Mouse (Mus musculus) neural tube, embryonic 13.5 days (tissue): ENCODE data around the gene Gna11. TPM values are rescaled to one million over a fixed set of nuclear protein-coding genes. Genes with fewer than 3 reads are reported as not detected.
A peak's percentile ranks its signal among the peaks of the same experiment; 100 is the strongest.

Experiments used
- ATAC-seq: fragments of 200-750 bp; cut with Nextera tagmentation; 2 replicates; pipeline ENCODE4 v1.8.0; 2017; ENCODE audit warnings: low read depth, mild to moderate bottlenecking, moderate TSS enrichment, moderate library complexity
- H3K27ac ChIP-seq: fragments of 300-500 bp; sonication (generic); replicated peaks from 2 replicates; pipeline ENCODE4 v1.5.1; 2015; ENCODE audit warnings: moderate library complexity, mild to moderate bottlenecking, inconsistent platforms
- H3K27me3 ChIP-seq: fragments of 300-500 bp; sonication (generic); 2 replicates; pipeline ENCODE4 v1.6.1; 2015; ENCODE audit warnings: mild to moderate bottlenecking, inconsistent platforms
- H3K36me3 ChIP-seq: fragments of 300-500 bp; sonication (generic); 2 replicates; pipeline ENCODE4 v1.6.1; 2015; ENCODE audit warnings: mild to moderate bottlenecking, inconsistent platforms
- H3K4me1 ChIP-seq: fragments of 300-500 bp; sonication (generic); replicated peaks from 2 replicates; pipeline ENCODE4 v1.6.1; 2015; ENCODE audit warnings: inconsistent platforms
- H3K4me2 ChIP-seq: fragments of 300-500 bp; sonication (generic); 2 replicates; pipeline ENCODE4 v1.6.1; 2015; ENCODE audit warnings: inconsistent platforms, mild to moderate bottlenecking, moderate library complexity
- H3K4me3 ChIP-seq: fragments of 300-500 bp; sonication (generic); 2 replicates; pipeline ENCODE4 v1.5.1; 2015; ENCODE audit warnings: mild to moderate bottlenecking, inconsistent platforms
- H3K9ac ChIP-seq: fragments of 300-500 bp; sonication (generic); 2 replicates; pipeline ENCODE4 v1.6.1; 2015; ENCODE audit warnings: moderate library complexity, mild to moderate bottlenecking, inconsistent platforms
- H3K9me3 ChIP-seq: fragments of 300-500 bp; sonication (generic); 2 replicates; pipeline ENCODE4 v1.6.1; 2016; ENCODE audit warnings: inconsistent platforms
- WGBS: fragments of 180-500 bp; shearing (Covaris S2); methylation state at CpG from one replicate; pipeline ENCODE4 v1.1.7; 2015; 5-methylcytosine and 5-hydroxymethylcytosine counted together
- polyA plus RNA-seq: library from polyadenylated mRNA; unstranded; fragments of >200 nt; fragmentation: Nextera tagmentation; extraction: Ambion mirVana; gene quantifications from 2 replicates; pipeline ENCODE4 v1.2.1, GENCODE M21; 2015

The Gna11 gene
- polyA plus RNA-seq, 1 experiment from 2014 or later = 81.6 TPM

DNA sequence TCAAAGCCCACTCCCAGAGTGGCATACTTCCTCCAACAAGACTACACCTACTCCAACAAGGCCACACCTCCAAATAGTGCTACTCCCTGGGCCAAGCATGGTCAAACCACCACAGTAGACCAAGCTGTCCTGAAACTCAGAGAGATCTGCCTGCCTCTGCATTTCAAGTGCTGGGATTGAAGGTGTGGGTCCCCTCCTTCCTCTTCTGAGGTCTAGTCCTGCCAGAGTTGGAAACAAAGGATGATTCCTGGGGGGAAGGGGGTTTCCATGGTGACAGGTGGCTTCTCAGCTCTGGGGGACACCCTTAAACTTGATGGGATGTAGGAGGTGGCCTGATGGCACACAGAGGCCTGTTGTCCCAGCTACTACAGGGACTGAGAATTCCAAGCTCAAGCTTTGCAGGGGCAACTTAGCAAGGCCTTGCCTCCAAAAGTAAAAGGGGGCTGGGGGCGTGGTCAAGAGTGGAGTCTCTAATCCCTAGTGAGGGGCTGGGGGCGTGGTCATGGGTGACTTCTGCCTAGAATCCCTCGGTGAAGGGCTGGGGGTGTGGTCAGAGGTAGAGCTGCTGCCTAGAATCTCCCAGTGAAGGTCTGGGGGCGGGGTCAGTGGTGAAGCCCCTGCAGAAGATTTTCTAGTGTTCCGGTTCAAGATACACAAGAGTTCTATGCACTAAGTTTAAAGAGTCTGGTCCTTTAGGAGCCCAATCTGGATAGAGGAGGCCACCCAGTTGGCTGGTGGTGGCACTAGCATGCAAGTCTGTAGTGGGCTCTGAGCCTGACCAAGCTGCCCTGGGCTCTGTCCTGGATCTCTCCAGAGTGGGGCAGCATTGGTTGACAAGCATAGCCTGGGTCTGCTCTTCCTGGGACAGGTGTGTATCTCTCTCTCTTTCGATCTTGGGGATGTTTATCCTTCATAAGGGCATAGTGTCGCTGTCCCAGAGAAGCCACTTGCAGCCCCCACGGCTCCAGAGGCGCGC lies 29.4 kb upstream of the Gna11 start, which contains the start of gene Tle2:
Gene Tle2 (plus strand): TSS at position 481 of the 976 bp plus-strand sequence.
- Histone ChIP-seq H3K4me1 (peaks cover 61% of the 10 kb centered on the region), H3K9me3 (no peaks in the 10 kb centered on the region), H3K27ac (peak within 1 kb of the TSS; percentile 52; the same call in 1 of the 2 replicates), H3K9ac (peak within 1 kb of the TSS; percentile 83), H3K4me3 (peak within 1 kb of the TSS; percentile 59), H3K27me3 (peaks cover 72% of the 10 kb centered on the region), H3K36me3 (no peaks in the 10 kb centered on the region), H3K4me2 (peak within 1 kb of the TSS; percentile 74)
- no peak for ATAC-seq
- WGBS = 25% methylated on average over 10 of the region's 10 CpGs

DNA sequence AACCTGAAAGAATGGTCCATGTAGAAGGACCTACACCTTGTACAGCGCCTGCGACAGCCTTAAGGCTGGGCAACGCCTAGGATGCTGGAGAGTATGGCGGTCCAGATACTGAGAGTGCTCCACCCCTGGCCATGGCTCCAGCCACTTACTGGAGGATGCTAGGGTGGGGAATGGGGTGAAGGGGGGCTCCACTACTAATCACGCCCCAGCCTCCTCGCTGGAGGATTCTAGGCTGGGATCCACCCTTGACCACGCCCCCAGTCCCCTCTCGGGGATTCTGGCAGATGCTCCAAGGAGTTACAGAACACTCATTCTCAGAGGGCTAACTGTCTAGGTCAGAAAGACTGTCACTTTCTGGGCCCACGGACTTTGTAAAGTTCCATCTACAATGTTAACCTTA lies 28.0 kb upstream of the Gna11 start:
- no peaks in the 10 kb centered on the region for H3K9me3 ChIP-seq
- no peak overlapping the region for H3K27ac ChIP-seq
- no peak overlapping the region for H3K4me3 ChIP-seq
- H3K36me3 ChIP-seq = no peaks in the 10 kb centered on the region
- no peak overlapping the region for H3K9ac ChIP-seq
- no peak for ATAC-seq
- 0 out of 2 replicates have a peak overlapping the region, but pooled peaks have one; percentile 75 for H3K4me2 ChIP-seq
- H3K4me1 ChIP-seq = peaks cover 75% of the 10 kb centered on the region
- peaks cover 61% of the 10 kb centered on the region for H3K27me3 ChIP-seq
- 7% methylated on average over 9 of the region's 9 CpGs for WGBS

DNA sequence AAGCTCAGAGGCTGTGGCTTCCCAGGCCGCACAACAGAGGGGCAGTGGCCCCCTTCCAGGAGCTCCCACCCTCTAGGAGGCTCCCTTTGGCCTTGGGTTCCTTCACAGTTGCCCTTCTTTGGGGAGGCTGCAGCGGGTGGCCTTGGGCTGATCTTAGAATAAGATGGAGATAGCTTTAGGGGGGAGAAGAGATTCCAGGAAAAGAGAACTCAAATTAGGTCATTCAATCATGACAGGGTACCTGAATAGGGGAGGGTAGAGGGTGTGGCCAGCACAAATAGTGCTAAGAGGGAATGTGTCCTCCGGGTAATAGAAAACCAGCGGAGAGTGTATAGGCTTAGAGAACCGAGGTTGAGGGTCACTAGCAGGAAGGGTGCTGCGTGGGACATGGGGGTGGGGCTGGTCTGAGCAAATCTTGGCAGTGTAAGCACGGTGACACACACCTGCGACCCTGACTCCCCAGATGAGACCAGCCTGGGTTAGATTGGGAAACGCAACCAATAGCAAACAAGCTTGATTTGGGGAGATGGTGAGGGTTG lies 27.2 kb upstream of the Gna11 start:
- WGBS = 5% methylated on average over 9 of the region's 9 CpGs
- Histone ChIP-seq H3K9me3 (no peaks in the 10 kb centered on the region), H3K4me2 (peak overlapping the region; percentile 75), H3K4me1 (peaks cover 79% of the 10 kb centered on the region), H3K4me3 (peak overlapping the region; percentile 18), H3K9ac (peak overlapping the region; percentile 50; the same call in 1 of the 2 replicates), H3K27me3 (peaks cover 59% of the 10 kb centered on the region), H3K36me3 (0 out of 2 replicates have a peak, but pooled peaks cover under 1% of the 10 kb centered on the region), H3K27ac (peak overlapping the region; percentile 65)
- ATAC-seq = peak; percentile 2; the same call in 1 of the 2 replicates

DNA sequence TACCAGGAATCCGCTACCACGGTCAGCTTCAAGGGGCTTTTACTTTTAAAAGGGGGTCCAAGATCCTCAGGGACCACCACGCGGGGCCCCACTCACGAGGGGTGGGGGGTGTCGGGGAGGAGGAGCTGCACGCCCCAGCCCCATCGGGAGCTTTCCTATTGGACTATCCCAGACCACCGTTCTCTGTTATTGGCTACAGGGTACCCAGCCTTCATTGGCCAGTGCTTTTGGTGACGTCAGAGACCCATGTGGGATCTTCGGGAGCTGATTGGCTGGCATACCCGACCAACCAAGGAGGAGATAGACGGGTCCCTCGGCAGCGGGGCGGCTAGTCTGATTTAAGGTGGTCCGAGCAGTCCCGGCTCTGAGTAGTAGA lies 26.5 kb upstream of the Gna11 start:
- peaks cover 79% of the 10 kb centered on the region for H3K4me1 ChIP-seq
- ATAC-seq = peak; percentile 91
- peak overlapping the region; percentile 75 for H3K4me2 ChIP-seq
- H3K27me3 ChIP-seq = peaks cover 59% of the 10 kb centered on the region
- peak overlapping the region; percentile 86 for H3K27ac ChIP-seq
- H3K9ac ChIP-seq = peak overlapping the region; percentile 50
- 2% methylated on average over 18 of the region's 18 CpGs for WGBS
- H3K4me3 ChIP-seq = peak overlapping the region; percentile 35
- H3K9me3 ChIP-seq = no peaks in the 10 kb centered on the region
- peaks cover 8% of the 10 kb centered on the region for H3K36me3 ChIP-seq

DNA sequence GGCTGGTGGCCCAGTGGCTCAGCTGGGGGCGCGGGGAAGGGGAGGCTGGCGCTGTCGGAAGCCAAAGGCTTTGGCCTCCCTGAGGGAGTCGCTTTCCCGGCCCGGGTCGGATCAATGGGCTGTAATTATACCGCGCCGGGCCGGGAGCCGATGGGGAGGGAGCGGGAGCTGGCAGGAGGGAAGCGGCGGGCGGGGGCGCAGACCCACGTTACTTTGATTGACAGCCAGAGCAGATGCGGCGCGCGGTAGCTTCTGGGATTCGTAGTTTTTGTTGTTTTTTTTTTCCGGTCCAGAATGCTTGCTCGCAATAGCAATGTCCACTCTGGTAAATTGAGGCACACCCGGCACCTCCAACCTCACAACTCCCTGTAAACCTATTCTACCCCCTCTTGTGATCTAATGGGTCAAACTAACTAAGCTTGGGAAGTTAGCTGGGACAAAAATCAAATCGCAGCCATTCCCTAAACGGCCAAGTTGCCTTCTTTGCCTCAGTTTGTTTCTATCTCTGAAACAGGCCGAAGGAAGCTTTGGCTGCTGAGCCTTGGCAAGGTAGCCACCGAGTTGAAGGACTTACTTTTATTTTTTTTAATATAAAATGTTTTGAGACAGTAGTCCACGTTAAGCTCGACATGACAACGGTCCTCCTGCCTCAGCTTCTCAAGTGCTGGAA lies 26.0 kb upstream of the Gna11 start:
- ATAC-seq = peak; percentile 67
- H3K27me3 ChIP-seq = peaks cover 59% of the 10 kb centered on the region
- WGBS = under 1% methylated on average over 34 of the region's 34 CpGs
- H3K36me3 ChIP-seq = peaks cover 13% of the 10 kb centered on the region
- H3K9me3 ChIP-seq = no peaks in the 10 kb centered on the region
- H3K9ac ChIP-seq = peak overlapping the region; percentile 54
- H3K4me1 ChIP-seq = peaks cover 74% of the 10 kb centered on the region
- H3K4me2 ChIP-seq = peak overlapping the region; percentile 75
- H3K27ac ChIP-seq = peak overlapping the region; percentile 86
- peak overlapping the region; percentile 35 for H3K4me3 ChIP-seq

DNA sequence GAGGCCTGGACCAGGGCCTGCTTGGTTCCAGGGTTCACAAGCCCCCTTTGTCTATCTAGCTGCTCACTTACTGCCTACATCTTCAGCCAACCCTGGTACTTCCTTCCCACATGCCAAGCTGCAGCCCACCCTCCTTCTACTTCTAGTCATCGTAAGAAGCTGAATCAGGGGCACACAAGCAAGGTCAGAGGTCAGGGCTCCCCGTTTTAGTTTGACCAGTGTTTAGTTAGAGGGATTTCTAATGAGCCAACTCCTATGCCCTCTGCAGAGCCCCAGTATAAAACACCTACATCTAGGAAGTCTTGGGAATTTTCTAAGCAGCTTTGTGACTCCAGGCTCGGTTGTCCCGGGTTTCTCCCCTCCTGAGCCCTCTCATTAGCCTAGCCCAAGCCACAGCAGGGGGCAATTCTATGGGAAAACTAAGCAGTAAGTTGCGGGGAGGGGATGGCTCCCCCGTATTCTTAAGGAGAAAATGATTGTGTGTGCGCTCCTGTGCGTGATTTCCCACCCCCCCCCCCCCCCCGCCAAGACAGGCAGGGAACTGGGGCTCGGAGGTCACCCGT lies 25.3 kb upstream of the Gna11 start:
- Histone ChIP-seq H3K27me3 (peaks cover 60% of the 10 kb centered on the region), H3K4me3 (peak overlapping the region; percentile 35), H3K9me3 (no peaks in the 10 kb centered on the region), H3K4me2 (peak overlapping the region; percentile 75), H3K4me1 (peaks cover 69% of the 10 kb centered on the region), H3K9ac (peak overlapping the region; percentile 54), H3K36me3 (peaks cover 20% of the 10 kb centered on the region), H3K27ac (peak overlapping the region; percentile 86)
- 0% methylated on average over 9 of the region's 11 CpGs for WGBS
- peak; percentile 13 for ATAC-seq

DNA sequence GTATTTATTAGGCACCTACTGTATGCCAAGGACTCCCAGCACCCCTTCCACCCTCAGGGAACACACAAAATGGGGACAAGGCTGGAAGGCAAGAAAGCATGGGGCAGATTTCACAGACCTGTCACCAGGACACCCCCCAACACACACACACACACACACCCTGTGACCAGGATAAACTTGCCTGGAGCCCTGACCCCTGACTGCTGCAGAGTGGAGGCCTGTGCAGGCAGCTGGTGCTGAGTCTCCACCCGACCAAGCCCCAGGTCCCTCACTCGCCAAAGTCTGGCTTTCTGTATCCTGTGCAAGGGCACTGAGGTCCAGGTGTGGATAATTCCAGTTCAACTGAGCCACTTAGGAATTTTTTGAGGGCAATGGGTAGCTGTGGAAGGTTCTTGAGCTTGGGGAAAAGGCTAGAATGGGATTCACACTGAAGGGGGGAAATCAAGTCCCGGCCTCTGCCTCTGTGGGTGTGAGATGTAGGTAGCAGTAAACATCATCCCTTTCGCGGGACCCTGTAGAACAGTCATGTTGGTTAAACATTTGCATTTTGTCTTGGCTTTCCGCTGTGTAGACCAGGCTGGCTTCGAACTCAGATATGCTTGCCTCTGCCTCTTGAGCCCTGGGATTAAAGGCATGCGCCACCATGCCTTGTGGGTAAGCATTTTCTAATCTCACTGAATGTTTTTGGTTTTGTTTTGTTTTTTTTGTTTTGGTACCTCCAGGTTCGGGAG lies 24.7 kb upstream of the Gna11 start:
- peaks cover 26% of the 10 kb centered on the region for H3K36me3 ChIP-seq
- peaks cover 66% of the 10 kb centered on the region for H3K27me3 ChIP-seq
- H3K4me3 ChIP-seq = no peak overlapping the region
- no peaks in the 10 kb centered on the region for H3K9me3 ChIP-seq
- no peak overlapping the region; the same call in 1 of the 2 replicates for H3K9ac ChIP-seq
- no peak for ATAC-seq
- 49% methylated on average over 9 of the region's 9 CpGs for whole genome bisulfite sequencing
- H3K4me2 ChIP-seq = peak overlapping the region; percentile 75; the same call in 1 of the 2 replicates
- H3K4me1 ChIP-seq = peaks cover 69% of the 10 kb centered on the region
- H3K27ac ChIP-seq = peak overlapping the region; percentile 86

DNA sequence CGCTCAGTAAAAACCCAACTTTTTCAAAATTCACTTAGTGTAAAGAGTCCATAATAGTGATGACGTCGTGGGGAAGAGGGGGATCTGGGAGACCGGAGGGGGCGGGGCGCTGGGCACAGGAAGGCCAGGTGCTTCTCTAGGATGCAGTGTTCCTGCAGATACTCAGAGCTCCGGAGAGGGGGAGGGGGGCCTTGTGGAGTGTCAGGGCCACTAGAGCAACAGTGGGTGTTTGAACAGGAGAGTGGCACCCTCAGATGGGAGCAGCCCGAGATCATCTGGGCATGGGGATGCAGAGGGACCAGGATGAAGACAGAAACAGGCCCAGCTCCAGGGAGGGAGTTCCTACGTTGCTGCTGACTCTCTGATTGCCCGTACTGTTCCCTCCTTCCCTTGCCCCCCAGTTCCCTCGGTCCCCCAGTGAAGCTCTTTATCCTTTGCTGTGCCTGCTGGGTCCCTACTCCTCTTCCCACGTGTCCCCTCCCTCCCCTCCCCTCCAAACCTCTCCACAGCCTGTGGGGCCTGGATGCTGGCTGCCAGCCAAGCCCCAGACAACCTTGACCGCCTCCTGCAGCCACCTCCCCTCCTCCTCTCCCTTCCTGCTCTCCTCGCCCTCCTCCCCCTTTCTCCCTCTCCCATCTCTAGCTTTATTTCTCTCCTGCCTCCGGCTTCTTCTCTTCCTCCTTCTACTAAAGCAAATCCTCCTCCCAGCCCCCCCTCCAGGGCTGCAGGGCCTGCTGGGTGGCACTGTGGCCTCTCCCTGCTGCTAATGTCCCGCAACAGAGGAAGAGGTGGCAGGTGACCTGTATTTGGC lies 23.6 kb upstream of the Gna11 start:
- H3K4me3 ChIP-seq = no peak overlapping the region
- 8% methylated on average over 15 of the region's 16 CpGs for WGBS
- peaks cover 69% of the 10 kb centered on the region for H3K4me1 ChIP-seq
- H3K36me3 ChIP-seq = peaks cover 37% of the 10 kb centered on the region
- H3K9ac ChIP-seq = peak overlapping the region; percentile 49
- H3K9me3 ChIP-seq = no peaks in the 10 kb centered on the region
- peaks cover 56% of the 10 kb centered on the region for H3K27me3 ChIP-seq
- peak overlapping the region; percentile 86 for H3K27ac ChIP-seq
- H3K4me2 ChIP-seq = peak overlapping the region; percentile 25
- ATAC-seq = peak; percentile 1; the same call in 1 of the 2 replicates

DNA sequence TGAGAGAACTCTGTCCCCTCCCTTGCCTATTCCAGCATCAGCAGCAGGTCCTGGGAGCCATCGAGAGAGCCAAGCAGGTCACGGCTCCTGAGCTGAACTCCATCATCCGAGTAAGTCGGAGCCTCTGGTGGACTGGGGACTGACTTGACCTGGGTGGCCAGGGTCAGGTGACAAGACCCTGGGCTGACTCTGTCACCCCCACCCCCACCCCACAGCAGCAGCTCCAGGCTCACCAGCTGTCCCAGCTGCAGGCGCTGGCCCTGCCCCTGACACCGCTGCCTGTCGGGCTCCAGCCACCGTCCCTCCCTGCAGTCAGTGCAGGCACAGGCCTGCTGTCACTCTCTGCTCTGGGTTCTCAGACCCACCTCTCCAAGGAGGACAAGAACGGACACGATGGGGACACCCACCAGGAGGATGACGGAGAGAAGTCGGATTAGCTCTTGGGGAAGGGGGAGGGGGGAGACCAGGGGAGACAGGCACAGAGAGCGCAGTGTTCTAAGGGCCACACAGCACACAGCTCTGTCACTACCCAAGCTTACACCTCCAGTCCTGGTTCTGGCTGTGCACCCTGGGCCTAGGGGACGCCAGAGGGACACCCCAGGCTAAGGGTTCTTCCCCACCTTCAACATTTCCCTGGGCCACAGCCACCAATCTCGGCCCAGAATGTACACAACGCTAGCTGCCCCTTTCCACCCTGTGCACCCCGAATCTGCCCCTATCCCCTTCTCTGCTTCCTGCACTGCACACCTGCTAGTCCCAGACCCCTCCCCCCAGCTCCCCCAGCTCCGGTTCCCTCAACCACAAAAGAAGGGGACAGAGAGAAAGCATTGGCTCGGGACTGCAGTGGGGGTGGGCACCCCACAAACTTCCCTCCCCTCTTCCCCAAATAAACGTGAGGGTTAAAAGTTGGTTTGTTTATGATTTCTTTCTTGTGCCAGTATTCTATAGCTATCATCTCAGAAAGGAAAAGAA lies 20.6 kb upstream of the Gna11 start:
- Histone ChIP-seq H3K4me1 (peaks cover 77% of the 10 kb centered on the region), H3K27me3 (peaks cover 39% of the 10 kb centered on the region), H3K4me2 (no peak overlapping the region)

DNA sequence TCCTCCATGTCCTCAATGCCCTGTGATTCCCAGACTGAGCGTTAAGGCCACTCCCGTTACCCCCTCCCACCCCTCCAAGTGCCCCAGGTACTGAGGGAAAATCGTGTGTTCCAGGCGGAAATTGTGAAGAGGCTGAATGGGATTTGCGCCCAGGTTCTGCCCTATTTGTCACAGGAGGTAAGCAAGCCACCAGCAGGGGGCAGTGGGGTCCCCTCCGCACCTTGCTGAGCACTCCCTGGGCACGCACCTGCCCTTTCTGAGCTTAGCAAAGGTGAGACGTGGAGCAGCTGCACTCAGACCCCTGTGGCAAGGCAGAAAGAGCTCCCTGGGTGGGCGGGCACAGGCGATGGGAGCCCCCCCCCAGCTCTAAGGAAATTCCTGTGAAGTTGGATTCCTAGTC lies 19.7 kb upstream of the Gna11 start:
- H3K9ac ChIP-seq = 0 out of 2 replicates have a peak overlapping the region, but pooled peaks have one; percentile 58
- H3K4me1 ChIP-seq = peaks cover 73% of the 10 kb centered on the region

More for the DNA sequence above, 20.6 kb upstream of the Gna11 start:
- H3K36me3 ChIP-seq = peaks cover 55% of the 10 kb centered on the region
- ATAC-seq = no peak
- H3K27ac ChIP-seq = no peak overlapping the region
- no peak overlapping the region for H3K4me3 ChIP-seq
- WGBS = 41% methylated on average over 20 of the region's 20 CpGs
- no peaks in the 10 kb centered on the region for H3K9me3 ChIP-seq
- no peak overlapping the region for H3K9ac ChIP-seq

More for the DNA sequence above, 19.7 kb upstream of the Gna11 start:
- WGBS = 21% methylated on average over 10 of the region's 10 CpGs
- H3K27me3 ChIP-seq = peaks cover 39% of the 10 kb centered on the region
- H3K4me3 ChIP-seq = no peak overlapping the region
- H3K27ac ChIP-seq = no peak overlapping the region
- H3K9me3 ChIP-seq = no peaks in the 10 kb centered on the region
- no peak overlapping the region for H3K4me2 ChIP-seq
- H3K36me3 ChIP-seq = peaks cover 55% of the 10 kb centered on the region
- ATAC-seq = no peak
